Mouse (Mus musculus) olfactory bulb, adult 2 months (tissue): ENCODE data around the gene Gm21964.

Source experiments
- CTCF ChIP-seq: fragments of 200-500 bp; IDR thresholded peaks from 2 replicates; pipeline ENCODE4 v1.5.1; 2012; ENCODE audit warnings: low read depth, mild to moderate bottlenecking, low read length, moderate library complexity; ENCODE audit not compliant: insufficient read depth
- POLR2A ChIP-seq: fragments of 200-500 bp; IDR thresholded peaks from 2 replicates; pipeline ENCODE4 v1.6.1; 2012; ENCODE audit warnings: mild to moderate bottlenecking, low read depth, low read length, moderate library complexity; ENCODE audit not compliant: insufficient read depth

GRCm38 (mm10) chr8:110101676-110102075 is 669 bp downstream of the Gm21964 start:
- TF ChIP-seq CTCF: no peak
- TF ChIP-seq POLR2A: no peak
